Mouse (Mus musculus) midbrain, embryonic 16.5 days (tissue): ENCODE measurements around the gene Ube2v1. TPM values are rescaled to one million over a fixed set of nuclear protein-coding genes. Genes with fewer than 3 reads are reported as not detected.
A peak's percentile ranks its signal among the peaks of the same experiment; 100 is the strongest.

Source experiments
- ATAC-seq: fragments of 200-750 bp; cut with Nextera tagmentation; 2 replicates; pipeline ENCODE4 v1.8.0; 2017; ENCODE audit warnings: moderate TSS enrichment
- H3K27ac ChIP-seq: fragments of 300-500 bp; sonication (generic); 2 replicates; pipeline ENCODE4 v1.5.1; 2014; ENCODE audit warnings: mild to moderate bottlenecking, low read length, mixed read lengths
- H3K27me3 ChIP-seq: fragments of 300-500 bp; sonication (generic); 2 replicates; pipeline ENCODE4 v1.6.1; 2014; ENCODE audit warnings: low read depth, low read length, mixed read lengths; ENCODE audit not compliant: control insufficient read depth, insufficient read depth
- H3K36me3 ChIP-seq: fragments of 300-500 bp; sonication (generic); 2 replicates; pipeline ENCODE4 v1.6.1; 2014; ENCODE audit warnings: mild to moderate bottlenecking, low read length, moderate library complexity, mixed read lengths; ENCODE audit not compliant: control insufficient read depth, insufficient read depth
- H3K4me1 ChIP-seq: fragments of 300-500 bp; sonication (generic); 2 replicates; pipeline ENCODE4 v1.6.1; 2014; ENCODE audit warnings: mild to moderate bottlenecking, low read length, mixed read lengths; ENCODE audit not compliant: control insufficient read depth, insufficient read depth
- H3K4me2 ChIP-seq: fragments of 300-500 bp; sonication (generic); 2 replicates; pipeline ENCODE4 v1.6.1; 2014; ENCODE audit warnings: mild to moderate bottlenecking, low read length, mixed read lengths
- H3K4me3 ChIP-seq: fragments of 300-500 bp; sonication (generic); 2 replicates; pipeline ENCODE4 v1.5.1; 2014; ENCODE audit warnings: low read depth, mild to moderate bottlenecking, low read length, moderate library complexity, mixed read lengths
- H3K9ac ChIP-seq: fragments of 300-500 bp; sonication (generic); 2 replicates; pipeline ENCODE4 v1.6.1; 2014; ENCODE audit warnings: low read depth, low read length, mixed read lengths
- H3K9me3 ChIP-seq: fragments of 300-500 bp; sonication (generic); replicated peaks from 2 replicates; pipeline ENCODE4 v1.6.1; 2014; ENCODE audit warnings: mild to moderate bottlenecking, low read length, mixed read lengths; ENCODE audit not compliant: control insufficient read depth, poor library complexity, severe bottlenecking
- WGBS: fragments of 180-500 bp; shearing (Covaris S2); extraction: QIAGEN DNeasy Blood & Tissue Kit; methylation state at CpG from one replicate; pipeline ENCODE4 v1.1.7; 2014; 5-methylcytosine and 5-hydroxymethylcytosine counted together
- polyA plus RNA-seq: library from polyadenylated mRNA; unstranded; fragments of >200 nt; fragmentation: Nextera tagmentation; extraction: Ambion mirVana; gene quantifications from 2 replicates; pipeline ENCODE4 v1.2.1, GENCODE M21; 2015

Gene Ube2v1
- polyA plus RNA-seq: 321 and 344 TPM in 2 replicates

- Histone ChIP-seq H3K4me3 (peak within 1 kb of the TSS; percentile 63), H3K27me3 (no peaks in the 10 kb centered on the region), H3K4me2 (peak within 1 kb of the TSS; percentile 76), H3K9ac (peak within 1 kb of the TSS; percentile 80), H3K36me3 (no peaks in the 10 kb centered on the region), H3K9me3 (no peaks in the 10 kb centered on the region), H3K27ac (peak within 1 kb of the TSS; percentile 87), H3K4me1 (peaks cover 33% of the 10 kb centered on the region)
- under 1% methylated on average over 75 of the region's 87 CpGs for WGBS
- peak; percentile 65 for ATAC-seq
These were observed at the start of gene Ube2v1 for GRCm38 (mm10) chr2:167631591-167632448. TSS of gene Ube2v1 (minus strand) at chr2:167632095.

DNA sequence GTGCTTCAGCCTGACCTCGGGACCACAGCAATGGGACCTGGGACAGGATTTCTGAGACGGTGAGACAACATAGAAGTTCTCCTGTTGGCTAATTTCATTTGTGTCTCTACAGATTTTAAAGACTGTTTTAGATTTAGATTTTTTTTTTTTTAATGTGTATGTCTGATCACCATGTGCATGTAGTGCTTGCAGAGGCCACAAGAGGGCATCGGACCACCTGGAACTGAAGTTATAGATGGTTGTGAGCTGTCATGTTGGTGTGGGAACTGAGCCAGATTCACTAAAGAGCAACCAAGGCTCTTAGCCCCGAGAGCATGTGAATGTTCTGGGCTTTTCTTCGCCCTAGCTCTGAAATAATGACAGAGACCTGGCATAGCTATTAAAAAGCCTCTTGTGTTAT, 48.8 kb upstream of the Ube2v1 start:
- no peak overlapping the region for H3K27ac ChIP-seq
- ATAC-seq: no peak
- H3K27me3 ChIP-seq: 0 out of 2 replicates have a peak, but pooled peaks cover 4% of the 10 kb centered on the region
- H3K9ac ChIP-seq: no peak overlapping the region
- no peaks in the 10 kb centered on the region for H3K4me1 ChIP-seq
- no peak overlapping the region for H3K4me2 ChIP-seq
- WGBS: 60% methylated on average over 5 of the region's 5 CpGs
- no peaks in the 10 kb centered on the region for H3K36me3 ChIP-seq
- H3K4me3 ChIP-seq: no peak overlapping the region
- H3K9me3 ChIP-seq: no peaks in the 10 kb centered on the region

DNA sequence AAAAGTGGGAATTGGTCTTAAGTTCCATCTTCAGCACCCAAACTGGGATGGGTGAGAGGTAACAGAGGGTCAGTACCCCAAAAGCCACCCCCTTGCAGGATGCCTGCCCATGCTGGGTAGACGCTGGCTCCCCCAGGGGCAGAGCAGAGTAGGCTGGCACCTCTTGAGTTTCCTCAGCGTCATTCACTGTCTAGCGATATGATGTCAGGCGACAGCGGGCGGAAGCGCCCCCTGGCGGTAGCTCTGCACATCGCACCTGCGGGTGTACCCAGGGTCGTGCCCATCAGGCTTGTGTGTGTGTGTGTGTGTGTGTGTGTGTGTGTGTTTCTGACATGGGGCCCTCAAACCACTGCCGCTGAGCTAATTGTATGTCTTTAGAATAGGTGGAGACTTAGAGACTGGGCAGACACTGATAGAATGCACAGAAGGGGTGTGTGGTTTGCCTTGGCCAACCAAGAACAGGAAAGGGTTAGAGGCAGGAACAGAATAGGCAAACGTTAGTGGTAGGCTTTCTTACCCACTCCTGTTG, 48.1 kb upstream of the Ube2v1 start:
- WGBS: 4% methylated on average over 13 of the region's 13 CpGs
- H3K27me3 ChIP-seq: no peaks in the 10 kb centered on the region
- no peak overlapping the region for H3K4me3 ChIP-seq
- no peak overlapping the region for H3K27ac ChIP-seq
- H3K9ac ChIP-seq: no peak overlapping the region
- no peaks in the 10 kb centered on the region for H3K9me3 ChIP-seq
- peak; percentile 84 for ATAC-seq
- no peaks in the 10 kb centered on the region for H3K36me3 ChIP-seq
- H3K4me2 ChIP-seq: no peak overlapping the region
- H3K4me1 ChIP-seq: no peaks in the 10 kb centered on the region

- Histone ChIP-seq H3K4me3 (no peak overlapping the region), H3K36me3 (no peaks in the 10 kb centered on the region), H3K9ac (no peak overlapping the region), H3K9me3 (no peaks in the 10 kb centered on the region), H3K4me2 (no peak overlapping the region), H3K27ac (no peak overlapping the region), H3K27me3 (no peaks in the 10 kb centered on the region), H3K4me1 (no peaks in the 10 kb centered on the region)
- no peak for ATAC-seq
- 57% methylated on average over 5 of the region's 5 CpGs for WGBS
These were observed 46.7 kb upstream of the Ube2v1 start for GRCm38 (mm10) chr2:167678600-167678999.

DNA sequence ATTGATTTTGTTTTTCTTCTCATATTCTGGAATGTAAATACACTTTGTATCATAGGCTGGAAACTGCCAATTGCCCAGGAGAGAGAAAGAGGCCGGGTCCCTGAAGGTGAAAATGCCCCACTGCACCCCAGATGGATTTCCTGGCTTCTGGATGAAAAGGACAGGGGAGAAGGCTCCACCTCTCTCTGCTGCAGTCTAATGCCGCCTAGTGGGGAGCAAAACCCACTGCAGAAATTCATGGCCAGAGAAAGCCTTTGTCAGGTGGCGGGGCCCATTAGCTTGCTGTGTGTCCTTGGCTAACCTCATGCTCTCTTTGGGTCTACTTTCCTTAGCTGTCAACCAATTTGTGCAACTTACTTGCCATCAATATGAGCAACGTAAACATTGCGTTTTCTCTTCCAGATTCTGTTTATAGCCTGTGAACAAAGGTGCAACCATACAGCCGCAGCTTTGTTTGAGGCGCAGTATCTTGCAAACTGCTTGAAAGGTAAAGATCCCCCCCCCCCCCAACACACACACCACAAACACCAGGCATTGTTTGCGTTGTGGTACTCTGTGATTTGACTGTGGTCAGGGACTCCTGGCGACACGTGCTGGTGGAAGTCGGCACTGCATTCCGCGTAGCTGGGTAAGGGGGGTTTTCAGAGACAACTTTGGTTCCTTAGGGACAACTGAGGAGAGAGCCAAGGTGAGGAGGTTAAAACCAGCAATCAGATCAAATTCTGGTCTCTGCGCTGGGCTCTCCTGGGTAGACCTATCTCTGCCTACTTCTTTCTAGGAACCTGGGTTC, 43.4 kb upstream of the Ube2v1 start:
- Histone ChIP-seq H3K4me3 (no peak overlapping the region), H3K36me3 (no peaks in the 10 kb centered on the region), H3K9ac (no peak overlapping the region), H3K4me2 (no peak overlapping the region), H3K27me3 (no peaks in the 10 kb centered on the region), H3K27ac (no peak overlapping the region), H3K4me1 (no peaks in the 10 kb centered on the region; the same call in 1 of the 2 replicates), H3K9me3 (no peaks in the 10 kb centered on the region)
- ATAC-seq: no peak
- WGBS: 47% methylated on average over 14 of the region's 14 CpGs

- no peaks in the 10 kb centered on the region for H3K9me3 ChIP-seq
- no peaks in the 10 kb centered on the region for H3K36me3 ChIP-seq
- no peaks in the 10 kb centered on the region for H3K27me3 ChIP-seq
- no peak for ATAC-seq
- H3K4me1 ChIP-seq: no peaks in the 10 kb centered on the region; the same call in 1 of the 2 replicates
- H3K4me2 ChIP-seq: 0 out of 2 replicates have a peak overlapping the region, but pooled peaks have one; percentile 6
- H3K9ac ChIP-seq: no peak overlapping the region
- H3K27ac ChIP-seq: no peak overlapping the region
- H3K4me3 ChIP-seq: no peak overlapping the region
- WGBS: 27% methylated on average over 13 of the region's 13 CpGs
These were observed 40.4 kb upstream of the Ube2v1 start for GRCm38 (mm10) chr2:167672212-167672685.

GRCm38 (mm10) chr2:167671101-167671633, 39.3 kb upstream of the Ube2v1 start:
- WGBS: 83% methylated on average over 5 of the region's 5 CpGs
- no peaks in the 10 kb centered on the region; the same call in 1 of the 2 replicates for H3K4me1 ChIP-seq
- H3K27me3 ChIP-seq: no peaks in the 10 kb centered on the region
- H3K9me3 ChIP-seq: no peaks in the 10 kb centered on the region
- H3K9ac ChIP-seq: no peak overlapping the region
- H3K27ac ChIP-seq: no peak overlapping the region
- H3K4me2 ChIP-seq: no peak overlapping the region
- H3K36me3 ChIP-seq: no peaks in the 10 kb centered on the region
- ATAC-seq: no peak
- H3K4me3 ChIP-seq: no peak overlapping the region

DNA sequence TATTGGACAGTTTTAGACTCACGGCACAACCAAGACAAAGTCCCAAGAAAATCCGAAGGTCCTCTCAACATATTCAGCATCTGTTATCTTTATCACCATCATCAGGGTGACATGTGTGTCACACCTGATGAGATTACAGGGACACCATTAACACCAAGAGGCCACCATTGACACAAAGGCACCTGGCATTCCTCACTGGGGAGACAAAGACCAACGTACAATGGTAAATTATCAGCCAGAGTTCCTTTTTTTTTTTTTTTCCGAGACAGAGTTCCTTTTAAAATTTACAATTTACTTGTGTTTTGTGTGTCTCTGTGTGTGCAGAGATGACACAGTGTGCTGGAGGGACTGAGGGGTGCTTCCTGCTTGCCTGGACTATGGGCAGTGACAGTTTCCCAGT, 37.5 kb upstream of the Ube2v1 start:
- 79% methylated on average over 4 of the region's 4 CpGs for WGBS
- Histone ChIP-seq H3K4me2 (no peak overlapping the region), H3K36me3 (no peaks in the 10 kb centered on the region), H3K9me3 (no peaks in the 10 kb centered on the region), H3K4me1 (no peaks in the 10 kb centered on the region; the same call in 1 of the 2 replicates), H3K27me3 (no peaks in the 10 kb centered on the region), H3K9ac (no peak overlapping the region), H3K27ac (no peak overlapping the region), H3K4me3 (no peak overlapping the region)
- ATAC-seq: no peak
